Comparison of ENCODE assay signal across 8 mouse cellular contexts in the genomic region with DNA sequence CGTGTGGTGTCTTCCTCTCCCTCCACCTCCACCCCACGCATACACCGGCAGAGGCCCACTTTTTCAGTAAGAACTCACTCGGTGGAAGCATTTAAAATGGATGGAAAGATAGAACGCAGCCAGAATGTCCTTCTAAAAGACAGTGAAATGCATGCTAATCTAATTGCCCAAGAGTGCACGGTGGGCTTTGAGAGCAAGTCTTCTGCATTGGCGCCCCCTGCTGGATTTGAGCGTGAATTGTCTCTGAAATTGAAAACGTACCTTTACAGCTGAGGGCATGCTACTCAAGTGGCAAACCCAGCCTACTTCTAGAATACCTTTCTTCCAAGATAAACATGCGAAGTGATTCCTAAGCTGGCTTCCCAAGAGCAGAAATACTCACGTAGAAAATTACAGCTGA.
DNase-seq lines count a peak whose midpoint lies in the region; ATAC-seq and TF ChIP-seq lines count a peak whose summit lies in the region.

No protein-coding gene starts in this region.

- no peaks in the 10 kb centered on the region for H3K27me3 ChIP-seq in embryonic facial prominence, embryonic 14.5 days (replicated peaks; ENCODE audit: control insufficient read depth, insufficient read depth, low read length)
- H3K27me3 ChIP-seq in heart, embryonic 15.5 days = peaks cover 3% of the 10 kb centered on the region; the same call in 1 of the 2 replicates
- H3K27me3 ChIP-seq in liver, adult 2 months (ENCODE audit: control insufficient read depth, insufficient read depth, low read length) = no peaks in the 10 kb centered on the region
- no peaks in the 10 kb centered on the region for H3K27me3 ChIP-seq in neural tube, embryonic 13.5 days

- no peak overlapping the region for H3K4me3 ChIP-seq in bone marrow macrophage, adult 2 months (ENCODE audit: insufficient read depth, low read length)
- H3K4me3 ChIP-seq in embryonic facial prominence, embryonic 14.5 days (ENCODE audit: low read depth, low read length) = no peak overlapping the region
- H3K4me3 ChIP-seq in heart, embryonic 15.5 days = no peak overlapping the region
- H3K4me3 ChIP-seq in liver, adult 2 months (ENCODE audit: insufficient read depth, low read depth, low read length) = no peak overlapping the region
- no peak overlapping the region for H3K4me3 ChIP-seq in neural tube, embryonic 13.5 days

- H3K79me2 ChIP-seq in liver, adult 2 months (ENCODE audit: control insufficient read depth, insufficient read depth, low read length) = no peaks in the 10 kb centered on the region

- H3K27ac ChIP-seq in bone marrow macrophage, adult 2 months (ENCODE audit: insufficient read depth, low read depth, low read length) = no peak overlapping the region
- H3K27ac ChIP-seq in embryonic facial prominence, embryonic 14.5 days (replicated peaks; ENCODE audit: low read depth, low read length) = no peak overlapping the region
- H3K27ac ChIP-seq in heart, embryonic 15.5 days = no peak overlapping the region
- H3K27ac ChIP-seq in liver, adult 2 months (replicated peaks; ENCODE audit: insufficient read depth, low read depth, low read length) = no peak overlapping the region
- no peak overlapping the region for H3K27ac ChIP-seq in neural tube, embryonic 13.5 days (replicated peaks)

- no peak overlapping the region; the same call in 1 of the 2 replicates for H3K9ac ChIP-seq in embryonic facial prominence, embryonic 14.5 days (ENCODE audit: low read depth, low read length)
- no peak overlapping the region for H3K9ac ChIP-seq in heart, embryonic 15.5 days
- no peak overlapping the region for H3K9ac ChIP-seq in liver, adult 2 months (ENCODE audit: low read depth, low read length)
- H3K9ac ChIP-seq in neural tube, embryonic 13.5 days = peak overlapping the region; percentile 50

- H3K9me3 ChIP-seq in embryonic facial prominence, embryonic 14.5 days (ENCODE audit: control insufficient read depth, low read length) = no peaks in the 10 kb centered on the region
- H3K9me3 ChIP-seq in heart, embryonic 15.5 days (replicated peaks) = no peaks in the 10 kb centered on the region
- no peaks in the 10 kb centered on the region for H3K9me3 ChIP-seq in neural tube, embryonic 13.5 days

- ATAC-seq in embryonic facial prominence, embryonic 14.5 days (ENCODE audit: low read depth) = peak; percentile 82
- ATAC-seq in heart, embryonic 15.5 days (replicated peaks; ENCODE audit: insufficient number of reproducible peaks, insufficient read depth, low FRiP score, low read depth) = no peak
- peak; percentile 81 for ATAC-seq in neural tube, embryonic 13.5 days (ENCODE audit: low read depth)

- no peaks in the 10 kb centered on the region for H3K4me1 ChIP-seq in bone marrow macrophage, adult 2 months (ENCODE audit: control insufficient read depth, insufficient read depth, low read length)
- H3K4me1 ChIP-seq in embryonic facial prominence, embryonic 14.5 days (ENCODE audit: control insufficient read depth, insufficient read depth, low read length) = peaks cover 7% of the 10 kb centered on the region; the same call in 1 of the 2 replicates
- no peaks in the 10 kb centered on the region for H3K4me1 ChIP-seq in heart, embryonic 15.5 days (replicated peaks)
- H3K4me1 ChIP-seq in liver, adult 2 months (ENCODE audit: control insufficient read depth, insufficient read depth, low read length) = no peaks in the 10 kb centered on the region
- H3K4me1 ChIP-seq in neural tube, embryonic 13.5 days (replicated peaks) = peaks cover 16% of the 10 kb centered on the region

- 13% methylated on average over 11 of the region's 11 CpGs for WGBS in embryonic facial prominence, embryonic 14.5 days
- 14% methylated on average over 11 of the region's 11 CpGs for WGBS in heart, embryonic 15.5 days
- 22% methylated on average over 11 of the region's 11 CpGs for WGBS in liver, adult 2 months
- WGBS in neural tube, embryonic 13.5 days = 16% methylated on average over 11 of the region's 11 CpGs

- TF ChIP-seq CTCF in bone marrow macrophage, adult 2 months (IDR thresholded peaks at IDR 0.05; ENCODE audit: low read depth, low read length) = peak; percentile 47; the same call in 1 of the 2 replicates
- TF ChIP-seq CTCF in liver, adult 2 months (IDR thresholded peaks at IDR 0.05; ENCODE audit: low read depth, low read length) = peak; percentile 57

- DNase-seq in 416B (ENCODE audit: low read depth) = peak; percentile 42
- peak; percentile 90 for DNase-seq in embryonic facial prominence, embryonic 14.5 days (ENCODE audit: low spot score)
- peak; percentile 84 for DNase-seq in kidney, postnatal 10 days
- peak; percentile 2 for DNase-seq in liver, adult 2 months (ENCODE audit: extremely low read depth, low read depth, low spot score)
- peak; percentile 16 for DNase-seq in thymus, postnatal 25 days

- TF ChIP-seq POLR2A in bone marrow macrophage, adult 2 months (IDR thresholded peaks at IDR 0.05; ENCODE audit: borderline replicate concordance, low read depth, low read length) = no peak
- no peak for TF ChIP-seq POLR2A in liver, adult 2 months (IDR thresholded peaks at IDR 0.05; ENCODE audit: extremely low read depth, insufficient read depth, low read length)

- H3K4me2 ChIP-seq in embryonic facial prominence, embryonic 14.5 days (ENCODE audit: low read depth, low read length) = peak overlapping the region; percentile 45
- H3K4me2 ChIP-seq in heart, embryonic 15.5 days = 0 out of 2 replicates have a peak overlapping the region, but pooled peaks have one; percentile 18
- H3K4me2 ChIP-seq in neural tube, embryonic 13.5 days = peak overlapping the region; percentile 38

- H3K36me3 ChIP-seq in embryonic facial prominence, embryonic 14.5 days (ENCODE audit: control insufficient read depth, insufficient read depth, low read length) = no peaks in the 10 kb centered on the region
- no peaks in the 10 kb centered on the region for H3K36me3 ChIP-seq in heart, embryonic 15.5 days
- H3K36me3 ChIP-seq in liver, adult 2 months (ENCODE audit: control insufficient read depth, insufficient read depth, low read length) = no peaks in the 10 kb centered on the region
- H3K36me3 ChIP-seq in neural tube, embryonic 13.5 days = no peaks in the 10 kb centered on the region

Comparison
In these comparisons a context has a peak if more than half of its experiments do, and no peak if none do; other contexts are left out.
1. DNase-seq: peak in every context shown above with its lines; median percentile 90 in embryonic facial prominence, embryonic 14.5 days; 84 in kidney, postnatal 10 days; 42 in 416B; 16 in thymus, postnatal 25 days; 2 in liver, adult 2 months.